Mouse (Mus musculus) thymus, adult 2 months (tissue): ENCODE measurements around the gene Slc23a4. TPM values are rescaled to one million over a fixed set of nuclear protein-coding genes. Genes with fewer than 3 reads are reported as not detected.

Experiments used
- DNase-seq: peaks from one replicate; pipeline ENCODE4 v3.0.0; 2021
- H3K27ac ChIP-seq: fragments of 200-500 bp; 2 replicates; pipeline ENCODE4 v1.5.1; 2012; ENCODE audit warnings: low read length, control low read depth; ENCODE audit not compliant: control insufficient read depth, insufficient read depth
- H3K27me3 ChIP-seq: fragments of 200-500 bp; 2 replicates; pipeline ENCODE4 v1.6.1; 2012; ENCODE audit warnings: mild to moderate bottlenecking, low read length, moderate library complexity, mixed read lengths; ENCODE audit not compliant: control insufficient read depth, insufficient read depth
- H3K36me3 ChIP-seq: fragments of 200-500 bp; 2 replicates; pipeline ENCODE4 v1.6.1; 2012; ENCODE audit warnings: mild to moderate bottlenecking, low read length, moderate library complexity; ENCODE audit not compliant: control insufficient read depth, insufficient read depth
- H3K4me1 ChIP-seq: fragments of 200-500 bp; replicated peaks from 2 replicates; pipeline ENCODE4 v1.6.1; 2012; ENCODE audit warnings: low read length; ENCODE audit not compliant: control insufficient read depth, insufficient read depth
- H3K4me3 ChIP-seq: fragments of 200-500 bp; 2 replicates; pipeline ENCODE4 v1.5.1; 2012; ENCODE audit warnings: mild to moderate bottlenecking, low read length, control low read depth, moderate library complexity; ENCODE audit not compliant: control insufficient read depth, insufficient read depth
- CTCF ChIP-seq: fragments of 200-500 bp; IDR thresholded peaks from 2 replicates; pipeline ENCODE4 v1.5.1; 2012; ENCODE audit warnings: mild to moderate bottlenecking, control low read depth, low read length, moderate library complexity, borderline replicate concordance; ENCODE audit not compliant: control insufficient read depth, poor library complexity, insufficient read depth; ENCODE audit errors: extremely low read depth
- POLR2A ChIP-seq: fragments of 200-500 bp; IDR thresholded peaks from 2 replicates; pipeline ENCODE4 v1.6.1; 2012; ENCODE audit warnings: mild to moderate bottlenecking, low read length, control low read depth, moderate library complexity; ENCODE audit not compliant: control insufficient read depth, poor library complexity, insufficient read depth; ENCODE audit errors: extremely low read depth
- WGBS: fragments of 180-500 bp; shearing (Covaris S2); methylation state at CpG from one replicate; pipeline ENCODE4 v1.1.7; 2018; 5-methylcytosine and 5-hydroxymethylcytosine counted together
- polyA plus RNA-seq: library from polyadenylated mRNA; depleted of rRNA; stranded (reverse); fragments of >200 nt; gene quantifications from 2 replicates; pipeline ENCODE4 v1.2.3, GENCODE M21; 2012

Slc23a4 gene
- polyA plus RNA-seq, 1 experiment: 8.1 TPM

DNA sequence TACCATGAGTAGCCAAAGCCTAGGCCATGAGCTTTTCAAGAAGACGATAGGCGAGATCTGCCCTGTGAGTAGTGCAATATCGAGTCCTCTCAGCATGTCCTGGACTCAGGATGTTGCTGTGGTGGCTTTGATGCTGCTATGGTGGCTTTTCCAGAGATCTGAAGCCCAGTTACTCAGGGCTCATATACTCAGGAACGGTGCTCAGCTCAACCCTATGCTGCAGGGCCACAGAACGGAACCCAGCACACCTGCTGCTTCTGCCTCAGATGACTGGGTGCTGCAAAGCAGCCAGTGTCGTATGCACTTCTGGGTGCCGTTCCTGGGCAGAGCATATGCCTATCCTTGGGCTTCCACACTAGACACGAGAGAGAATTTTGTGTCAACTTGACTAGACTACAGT lies 48.8 kb downstream of the Slc23a4 start:
- H3K4me1 ChIP-seq: peaks cover 60% of the 10 kb centered on the region
- H3K27ac ChIP-seq: peak overlapping the region; percentile 70
- H3K4me3 ChIP-seq: no peak overlapping the region
- no peaks in the 10 kb centered on the region for H3K27me3 ChIP-seq
- TF ChIP-seq CTCF (no peak), POLR2A (no peak)
- H3K36me3 ChIP-seq: no peaks in the 10 kb centered on the region
- WGBS: 15% methylated on average over 8 of the region's 8 CpGs
- no peak for DNase-seq

DNA sequence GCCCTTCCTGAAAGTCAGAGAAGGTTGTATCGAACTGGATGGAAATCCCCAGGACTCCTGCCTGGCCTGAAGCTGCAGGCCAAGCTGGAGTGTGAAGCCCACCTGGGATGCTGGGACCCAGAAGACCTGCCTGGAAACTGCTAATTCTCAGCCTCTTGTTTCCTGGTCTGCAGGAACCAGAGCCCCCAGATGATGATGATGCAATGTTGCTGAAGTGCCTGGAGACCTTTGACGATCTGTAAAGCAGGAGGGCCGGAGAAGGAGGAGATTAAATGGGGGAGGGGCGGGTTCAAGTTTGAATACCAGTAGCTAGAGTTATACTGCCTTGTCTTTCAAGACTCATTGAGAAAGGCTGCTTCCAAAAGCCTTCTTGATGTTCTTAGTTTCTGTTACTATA lies 49.3 kb downstream of the Slc23a4 start:
- H3K36me3 ChIP-seq: no peaks in the 10 kb centered on the region
- no peak for TF ChIP-seq POLR2A
- no peak for TF ChIP-seq CTCF
- no peaks in the 10 kb centered on the region for H3K27me3 ChIP-seq
- no peak for DNase-seq
- WGBS: 34% methylated on average over 4 of the region's 4 CpGs
- peaks cover 58% of the 10 kb centered on the region for H3K4me1 ChIP-seq
- H3K27ac ChIP-seq: peak overlapping the region; percentile 70
- H3K4me3 ChIP-seq: no peak overlapping the region

DNA sequence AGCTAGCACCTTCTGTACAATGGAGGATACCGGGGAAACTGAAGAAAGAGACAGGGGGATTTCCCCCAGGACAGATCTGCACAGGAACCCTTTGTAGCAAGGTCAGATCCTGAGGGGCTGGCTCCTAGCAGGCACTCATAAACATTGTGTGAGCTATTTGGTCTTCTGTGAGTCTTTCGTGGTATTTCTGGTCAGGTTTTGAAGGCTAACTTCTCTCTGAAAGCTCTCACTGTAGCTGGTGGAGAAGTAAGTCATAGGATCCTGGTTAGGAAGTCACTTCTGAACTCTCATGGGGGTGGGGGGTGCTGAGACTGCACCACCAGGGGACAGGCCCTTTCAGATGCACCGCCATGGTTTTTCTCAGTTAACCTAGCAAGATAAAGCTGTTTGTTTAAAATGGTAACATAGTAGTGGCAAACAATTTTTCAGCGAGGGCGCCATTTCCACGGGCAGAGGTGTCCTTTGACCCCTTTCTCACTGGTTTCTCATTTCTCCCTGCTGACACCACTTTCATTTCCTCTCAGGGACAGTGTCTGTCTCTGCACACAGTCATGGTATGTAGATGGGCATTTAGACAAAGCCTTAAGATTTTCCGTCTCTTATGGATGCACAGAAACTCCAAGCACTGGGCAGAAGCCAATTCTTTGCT lies 49.8 kb downstream of the Slc23a4 start:
- H3K27me3 ChIP-seq: no peaks in the 10 kb centered on the region
- H3K4me3 ChIP-seq: no peak overlapping the region
- DNase-seq: no peak
- peak overlapping the region; percentile 70 for H3K27ac ChIP-seq
- H3K4me1 ChIP-seq: peaks cover 56% of the 10 kb centered on the region
- no peaks in the 10 kb centered on the region for H3K36me3 ChIP-seq
- TF ChIP-seq CTCF (no peak), POLR2A (no peak)
- 35% methylated on average over 7 of the region's 7 CpGs for WGBS

DNA sequence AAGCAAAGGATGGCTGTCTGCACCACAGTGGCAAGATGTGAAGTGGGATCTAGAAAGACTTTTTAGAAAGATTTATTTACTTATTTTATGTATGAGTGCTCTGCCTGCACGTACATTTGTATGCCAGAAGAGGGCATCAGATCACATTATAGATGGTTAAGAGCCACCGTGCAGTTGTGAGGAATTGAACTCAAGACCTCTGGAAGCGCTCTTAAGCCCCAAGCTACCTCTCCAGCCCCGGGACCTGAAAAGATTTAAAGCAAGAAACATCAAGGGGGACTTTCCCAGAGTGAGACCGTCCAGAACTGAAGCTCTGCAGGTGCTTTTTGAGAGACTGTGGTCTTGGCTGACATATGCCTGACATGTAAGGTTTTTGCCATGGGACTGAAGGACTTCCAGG lies 51.5 kb downstream of the Slc23a4 start:
- H3K4me3 ChIP-seq: no peak overlapping the region
- H3K4me1 ChIP-seq: peaks cover 46% of the 10 kb centered on the region
- H3K27me3 ChIP-seq: no peaks in the 10 kb centered on the region
- DNase-seq: no peak
- 70% methylated on average over 5 of the region's 5 CpGs for WGBS
- H3K27ac ChIP-seq: no peak overlapping the region
- no peak for TF ChIP-seq CTCF
- no peak for TF ChIP-seq POLR2A
- no peaks in the 10 kb centered on the region for H3K36me3 ChIP-seq

DNA sequence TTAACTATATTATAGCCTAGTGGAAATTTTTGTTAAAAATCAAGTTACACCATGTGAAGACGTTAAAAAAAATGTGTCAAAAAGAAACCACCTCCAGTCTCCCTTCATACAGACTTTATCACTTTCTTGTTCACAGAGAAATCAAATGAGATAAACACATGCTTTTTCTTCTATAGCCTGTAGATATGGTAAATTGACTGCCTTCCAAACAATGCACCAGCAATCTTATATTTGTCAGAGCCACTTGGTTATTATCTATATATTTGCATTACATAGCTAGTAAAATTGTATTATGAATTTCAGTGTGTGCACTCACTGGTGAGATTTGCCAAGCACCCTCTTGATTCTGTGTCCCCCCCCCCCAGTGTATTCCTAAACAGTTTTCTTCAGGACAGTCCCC lies 55.6 kb downstream of the Slc23a4 start:
- DNase-seq: no peak
- Histone ChIP-seq H3K4me1 (peaks cover 14% of the 10 kb centered on the region), H3K27ac (no peak overlapping the region), H3K4me3 (no peak overlapping the region), H3K36me3 (no peaks in the 10 kb centered on the region), H3K27me3 (no peaks in the 10 kb centered on the region)
- no peak for TF ChIP-seq POLR2A
- no peak for TF ChIP-seq CTCF
- 91% methylated on average over 1 of the region's 1 CpGs for WGBS

DNA sequence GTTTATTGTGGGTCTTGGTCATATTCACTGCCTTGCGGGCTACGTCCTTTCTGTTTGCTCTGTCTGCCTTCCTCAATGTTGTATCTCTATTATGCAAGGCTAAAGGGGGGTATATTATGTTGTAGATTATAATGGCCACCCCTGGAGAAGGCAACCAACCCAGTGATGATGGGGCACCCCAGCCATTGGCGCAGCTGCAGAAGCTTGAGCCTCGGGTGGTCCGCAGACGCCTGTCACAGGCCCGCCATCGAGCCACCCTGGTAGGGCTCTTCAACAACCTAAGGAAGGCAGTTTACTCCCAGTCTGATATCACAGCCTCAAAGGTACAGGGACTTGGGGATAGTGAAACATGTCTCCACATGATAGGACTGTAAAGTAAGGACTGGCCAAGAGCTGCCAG lies 60.6 kb downstream of the Slc23a4 start:
- 93% methylated on average over 8 of the region's 8 CpGs for WGBS
- TF ChIP-seq CTCF (no peak), POLR2A (no peak)
- DNase-seq: no peak

DNA sequence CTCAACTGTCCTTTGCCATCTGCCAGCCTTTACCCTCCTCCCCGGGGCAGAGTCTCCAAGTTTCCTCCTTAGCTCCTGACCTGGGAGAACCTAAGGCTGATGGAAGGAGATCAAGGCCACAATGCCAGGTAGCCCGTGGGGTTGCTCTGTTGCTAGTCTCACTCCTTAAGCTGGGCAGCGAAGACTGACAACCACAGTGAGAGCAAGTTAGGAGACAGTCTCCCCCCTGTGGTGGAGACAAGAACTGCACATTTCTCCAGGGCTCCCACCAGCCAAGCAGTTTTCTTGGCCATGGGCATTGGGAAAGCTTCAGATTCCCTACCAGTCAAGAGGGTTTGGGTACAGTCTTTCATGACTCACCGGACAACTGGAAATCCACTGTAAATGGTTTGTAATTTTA lies 61.0 kb downstream of the Slc23a4 start:
- WGBS: 43% methylated on average over 4 of the region's 4 CpGs
- no peak overlapping the region for H3K4me3 ChIP-seq
- TF ChIP-seq POLR2A: no peak
- peak; percentile 70; the same call in 1 of the 2 replicates for TF ChIP-seq CTCF
- H3K27me3 ChIP-seq: no peaks in the 10 kb centered on the region
- no peak overlapping the region for H3K27ac ChIP-seq
- DNase-seq: peak; percentile 75
- no peaks in the 10 kb centered on the region; the same call in 1 of the 2 replicates for H3K4me1 ChIP-seq
- no peaks in the 10 kb centered on the region for H3K36me3 ChIP-seq

More for the DNA sequence above, 60.6 kb downstream of the Slc23a4 start:
- H3K4me3 ChIP-seq: no peak overlapping the region
- H3K27ac ChIP-seq: no peak overlapping the region
- H3K4me1 ChIP-seq: no peaks in the 10 kb centered on the region; the same call in 1 of the 2 replicates
- no peaks in the 10 kb centered on the region for H3K27me3 ChIP-seq
- no peaks in the 10 kb centered on the region for H3K36me3 ChIP-seq
